Mouse (Mus musculus) gastrocnemius, postnatal 25 days (tissue): ENCODE results near the gene Kctd3. TPM values are rescaled to one million over a fixed set of nuclear protein-coding genes. Genes with fewer than 3 reads are reported as not detected.
"Not testable (repeated sequence)": the region's sequence is repeated elsewhere in the genome, so short reads cannot be mapped to it uniquely, and the experiment has no call there.

Source experiments
- DNase-seq: peaks from one replicate; pipeline ENCODE4 v3.0.0; 2022
- long read RNA-seq, 2 experiments: library from polyadenylated mRNA; stranded (forward); transcript quantifications; one replicate each; pipeline ENCODE4 v2.0.0; 2021
- total RNA-seq, 2 experiments: library from RNA; stranded (reverse); gene quantifications; 1 replicate in 1 of 2; 2 replicates in 1 of 2; pipeline ENCODE4 v1.2.3; 2021

Gene Kctd3
- total RNA-seq: 10 to 100 TPM; 22.8 to 23.6 TPM
- long read RNA-seq, experiment 1, transcript Kctd3-201 (18 exons, 3,706 nt): major isoform, 5 of 14 reads
- long read RNA-seq, experiment 1, partial matches to known transcripts: 1 of 14 reads
- long read RNA-seq, experiment 1, other reads (novel, unspliced or antisense): 7 of 14 reads
- long read RNA-seq, experiment 2, transcript Kctd3-201 (18 exons, 3,706 nt): major isoform, 10 of 18 reads
- long read RNA-seq, experiment 2, partial matches to known transcripts: 2 of 18 reads
- long read RNA-seq, experiment 2, other reads (novel, unspliced or antisense): 5 of 18 reads

GRCm38 (mm10) chr1:189007239-189007979, at the start of gene Kctd3:
Gene Kctd3 (minus strand): TSS chr1:189007841.
- DNase-seq: peak; percentile 91

- no peak for DNase-seq
Measured at GRCm38 (mm10) chr1:189057425-189057824, 49.8 kb upstream of the Kctd3 start.

GRCm38 (mm10) chr1:189055933-189056332, 48.3 kb upstream of the Kctd3 start:
- DNase-seq: no peak

GRCm38 (mm10) chr1:189054941-189055551, 47.4 kb upstream of the Kctd3 start:
- no peak for DNase-seq

- no peak for DNase-seq
Measured at GRCm38 (mm10) chr1:189054191-189054590, 46.5 kb upstream of the Kctd3 start.

GRCm38 (mm10) chr1:189052189-189052588, 44.5 kb upstream of the Kctd3 start:
- no peak for DNase-seq

- DNase-seq: no peak
Measured at GRCm38 (mm10) chr1:189050122-189050521, 42.5 kb upstream of the Kctd3 start.

GRCm38 (mm10) chr1:189048331-189048730, 40.7 kb upstream of the Kctd3 start:
- DNase-seq: no peak

- DNase-seq: no peak
Measured at GRCm38 (mm10) chr1:189047918-189048317, 40.3 kb upstream of the Kctd3 start.

GRCm38 (mm10) chr1:189046831-189047230, 39.2 kb upstream of the Kctd3 start:
- no peak for DNase-seq

- DNase-seq: no peak
Measured at GRCm38 (mm10) chr1:189046301-189046700, 38.7 kb upstream of the Kctd3 start.

GRCm38 (mm10) chr1:189041261-189041660, 33.6 kb upstream of the Kctd3 start:
- no peak for DNase-seq

- no peak for DNase-seq
Measured at GRCm38 (mm10) chr1:189039348-189039747, 31.7 kb upstream of the Kctd3 start.

- not testable (repeated sequence) for DNase-seq
Measured at GRCm38 (mm10) chr1:189032817-189033216, 25.2 kb upstream of the Kctd3 start.

GRCm38 (mm10) chr1:189030975-189031374, 23.3 kb upstream of the Kctd3 start:
- DNase-seq: no peak

GRCm38 (mm10) chr1:189028267-189028666, 20.6 kb upstream of the Kctd3 start:
- no peak for DNase-seq

- DNase-seq: no peak
Measured at GRCm38 (mm10) chr1:189026885-189027284, 19.2 kb upstream of the Kctd3 start.

GRCm38 (mm10) chr1:189023701-189024080, 16.1 kb upstream of the Kctd3 start:
- DNase-seq: no peak

GRCm38 (mm10) chr1:189022925-189023700, 15.5 kb upstream of the Kctd3 start:
- no peak for DNase-seq

GRCm38 (mm10) chr1:189015372-189015771, 7.7 kb upstream of the Kctd3 start:
- DNase-seq: no peak

GRCm38 (mm10) chr1:189013587-189013921, 5.9 kb upstream of the Kctd3 start:
- no peak for DNase-seq

GRCm38 (mm10) chr1:189012846-189013586, 5.4 kb upstream of the Kctd3 start:
- no peak for DNase-seq
